Mouse (Mus musculus): ENCODE measurements around the gene Srsf5. TPM values are rescaled to one million over a fixed set of nuclear protein-coding genes. Genes with fewer than 3 reads are reported as not detected.
"Not testable (repeated sequence)": the region's sequence is repeated elsewhere in the genome, so short reads cannot be mapped to it uniquely, and the experiment has no call there.

Srsf5 gene
- polyA plus RNA-seq, 1 experiment, result 123 TPM

DNA sequence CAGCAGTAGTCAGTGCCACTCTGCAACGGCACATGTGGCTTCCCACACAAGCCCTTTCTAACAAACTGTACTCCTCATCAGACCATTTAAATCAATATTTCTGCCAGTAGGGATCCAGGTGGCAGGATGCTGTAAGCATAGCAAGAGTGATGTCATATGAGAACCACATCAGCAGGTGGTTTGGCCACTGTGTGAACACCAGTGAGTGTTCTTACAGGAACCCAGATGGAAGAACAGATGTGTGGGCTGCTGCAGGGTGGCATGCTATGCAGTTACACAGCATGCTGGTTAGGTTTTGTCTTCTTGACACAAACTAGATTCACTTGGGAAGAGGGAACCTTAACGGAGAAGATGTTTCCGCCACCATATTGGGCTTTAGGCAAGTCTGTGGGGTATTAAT, 3.4 kb upstream of the Srsf5 start:
- Histone ChIP-seq H3K36me3 (ENCODE audit: control insufficient read depth, insufficient read depth) (peaks cover 7% of the 10 kb centered on the region), H3K79me2 (ENCODE audit: control insufficient read depth, insufficient read depth) (peaks cover 9% of the 10 kb centered on the region), H3K4me2 (ENCODE audit: low read depth) (no peak overlapping the region), H3ac (ENCODE audit: control insufficient read depth, insufficient read length) (no peak overlapping the region), H3K4me3 (no peak overlapping the region), H3K27me3 (ENCODE audit: control insufficient read depth, insufficient read depth, insufficient read length) (no peaks in the 10 kb centered on the region)
- TF ChIP-seq SRF (IDR thresholded peaks at IDR 0.05; ENCODE audit: control insufficient read depth, insufficient read length, low read depth) (no peak), REST (IDR thresholded peaks at IDR 0.05; ENCODE audit: insufficient read depth, insufficient read length) (no peak), MAX (IDR thresholded peaks at IDR 0.05; ENCODE audit: low read depth) (no peak), E2F4 (IDR thresholded peaks at IDR 0.05; ENCODE audit: insufficient read depth) (no peak), USF1 (IDR thresholded peaks at IDR 0.05; ENCODE audit: low read depth) (no peak), CEBPB (IDR thresholded peaks at IDR 0.05; ENCODE audit: insufficient read depth, poor library complexity, severe bottlenecking) (no peak), MYOD1 (IDR thresholded peaks at IDR 0.05; ENCODE audit: control insufficient read depth in 1 of 3, insufficient read length in 2 of 3, low read depth in 2 of 3) (no peak), MYOG (IDR thresholded peaks at IDR 0.05; ENCODE audit: control insufficient read depth in 1 of 3, insufficient read depth in 1 of 3, insufficient read length in 2 of 3, low read depth in 2 of 3) (no peak)

DNA sequence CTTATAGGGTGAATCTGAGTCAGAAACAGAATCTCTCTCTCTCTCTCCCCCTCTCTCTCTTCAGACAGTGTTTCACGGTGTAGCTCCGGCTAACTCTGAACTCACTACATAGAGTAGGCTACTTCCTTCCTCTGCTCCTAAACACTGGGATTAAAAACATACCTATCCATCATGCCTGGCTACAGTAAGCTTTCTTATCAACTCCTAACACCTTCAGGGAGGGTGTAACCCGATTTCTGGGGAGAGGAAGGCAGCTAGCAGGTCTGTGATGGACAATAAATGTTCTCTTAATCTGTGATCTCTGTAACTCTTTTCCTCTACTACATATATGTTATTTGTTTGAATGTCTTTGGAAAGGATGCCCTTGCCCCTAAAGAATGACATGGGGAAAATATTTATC, 1.9 kb upstream of the Srsf5 start:
- Histone ChIP-seq H3K36me3 (ENCODE audit: control insufficient read depth, insufficient read depth) (peaks cover 21% of the 10 kb centered on the region), H3K27me3 (ENCODE audit: control insufficient read depth, insufficient read depth, insufficient read length) (no peaks in the 10 kb centered on the region), H3K79me2 (ENCODE audit: control insufficient read depth, insufficient read depth) (peaks cover 24% of the 10 kb centered on the region), H3ac (ENCODE audit: control insufficient read depth, insufficient read length) (no peak overlapping the region), H3K4me3 (no peak overlapping the region), H3K4me2 (ENCODE audit: low read depth) (no peak overlapping the region)
- TF ChIP-seq TCF12 (IDR thresholded peaks at IDR 0.05; ENCODE audit: insufficient read depth, poor library complexity, severe bottlenecking) (no peak), POLR2AphosphoS2 (IDR thresholded peaks at IDR 0.05; ENCODE audit: insufficient read length, low read depth) (no peak), E2F4 (IDR thresholded peaks at IDR 0.05; ENCODE audit: insufficient read depth) (no peak), REST (IDR thresholded peaks at IDR 0.05; ENCODE audit: insufficient read depth, insufficient read length) (no peak), MAX (IDR thresholded peaks at IDR 0.05; ENCODE audit: low read depth) (no peak), MYOG (IDR thresholded peaks at IDR 0.05; ENCODE audit: control insufficient read depth in 1 of 3, insufficient read depth in 1 of 3, insufficient read length in 2 of 3, low read depth in 2 of 3) (no peak), CEBPB (IDR thresholded peaks at IDR 0.05; ENCODE audit: insufficient read depth, poor library complexity, severe bottlenecking) (no peak), TCF3 (IDR thresholded peaks at IDR 0.05; ENCODE audit: insufficient read length, low read depth) (no peak), USF1 (IDR thresholded peaks at IDR 0.05; ENCODE audit: low read depth) (no peak), SRF (IDR thresholded peaks at IDR 0.05; ENCODE audit: control insufficient read depth, insufficient read length, low read depth) (no peak), MYOD1 (IDR thresholded peaks at IDR 0.05; ENCODE audit: control insufficient read depth in 1 of 3, insufficient read length in 2 of 3, low read depth in 2 of 3) (no peak), POLR2A (IDR thresholded peaks at IDR 0.05; ENCODE audit: insufficient read length, low read depth) (no peak)

GRCm38 (mm10) chr12:80944204-80944603, 1.1 kb upstream of the Srsf5 start:
- peak overlapping the region; percentile 94 for H3K4me3 ChIP-seq
- peak overlapping the region; percentile 73 for H3K4me2 ChIP-seq (ENCODE audit: low read depth)
- H3ac ChIP-seq (ENCODE audit: control insufficient read depth, insufficient read length), result no peak overlapping the region
- H3K79me2 ChIP-seq (ENCODE audit: control insufficient read depth, insufficient read depth), result peaks cover 32% of the 10 kb centered on the region
- TF ChIP-seq TCF3 (IDR thresholded peaks at IDR 0.05; ENCODE audit: insufficient read length, low read depth), result no peak
- H3K36me3 ChIP-seq (ENCODE audit: control insufficient read depth, insufficient read depth), result peaks cover 29% of the 10 kb centered on the region
- no peaks in the 10 kb centered on the region for H3K27me3 ChIP-seq (ENCODE audit: control insufficient read depth, insufficient read depth, insufficient read length)

- Histone ChIP-seq H3K4me2 (ENCODE audit: low read depth) (peak overlapping the region; percentile 73), H3K4me3 (peak overlapping the region; percentile 94), H3ac (ENCODE audit: control insufficient read depth, insufficient read length) (peak overlapping the region; percentile 70), H3K79me2 (ENCODE audit: control insufficient read depth, insufficient read depth) (peaks cover 37% of the 10 kb centered on the region), H3K36me3 (ENCODE audit: control insufficient read depth, insufficient read depth) (peaks cover 34% of the 10 kb centered on the region)
- not testable (repeated sequence) for H3K27me3 ChIP-seq (ENCODE audit: control insufficient read depth, insufficient read depth, insufficient read length)
Measured at GRCm38 (mm10) chr12:80944963-80945333, 356 bp upstream of the Srsf5 start.

DNA sequence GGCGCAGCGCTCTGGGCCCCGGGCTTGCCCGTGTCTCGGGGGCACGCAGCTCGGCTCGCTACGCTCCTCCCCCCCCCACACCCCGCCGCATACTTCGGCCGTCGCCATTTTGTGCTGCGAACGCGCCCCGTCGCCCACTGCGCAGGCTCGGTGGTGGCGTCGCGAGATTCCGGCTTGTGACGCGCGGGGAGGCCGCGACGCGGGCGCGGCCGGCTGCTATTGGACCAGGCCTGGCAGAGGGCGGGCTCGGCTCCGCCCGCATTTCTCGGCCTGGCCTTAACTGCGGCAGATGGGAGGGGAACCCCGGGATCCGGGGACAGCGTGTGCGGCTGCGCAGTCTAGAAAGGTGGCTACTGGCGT, 672 bp downstream of the Srsf5 start:
- Histone ChIP-seq H3K79me2 (ENCODE audit: control insufficient read depth, insufficient read depth) (peaks cover 43% of the 10 kb centered on the region), H3K4me3 (peak overlapping the region; percentile 94), H3K4me2 (ENCODE audit: low read depth) (peak overlapping the region; percentile 74), H3K36me3 (ENCODE audit: control insufficient read depth, insufficient read depth) (peaks cover 42% of the 10 kb centered on the region), H3K27me3 (ENCODE audit: control insufficient read depth, insufficient read depth, insufficient read length) (no peaks in the 10 kb centered on the region), H3ac (ENCODE audit: control insufficient read depth, insufficient read length) (peak overlapping the region; percentile 70)
- peak in 1 of 3 experiments; percentile 2 for TF ChIP-seq MYOD1 (IDR thresholded peaks at IDR 0.05; ENCODE audit: control insufficient read depth in 1 of 3, insufficient read length in 2 of 3, low read depth in 2 of 3)
- peak in 2 of 3 experiments; percentile 3 to 29 for TF ChIP-seq MYOG (IDR thresholded peaks at IDR 0.05; ENCODE audit: control insufficient read depth in 1 of 3, insufficient read depth in 1 of 3, insufficient read length in 2 of 3, low read depth in 2 of 3)
- no peak for TF ChIP-seq TCF12 (IDR thresholded peaks at IDR 0.05; ENCODE audit: insufficient read depth, poor library complexity, severe bottlenecking)
- peak; percentile 73 for TF ChIP-seq POLR2A (IDR thresholded peaks at IDR 0.05; ENCODE audit: insufficient read length, low read depth)
- TF ChIP-seq TCF3 (IDR thresholded peaks at IDR 0.05; ENCODE audit: insufficient read length, low read depth), result no peak
- peak; percentile 27 for TF ChIP-seq SRF (IDR thresholded peaks at IDR 0.05; ENCODE audit: control insufficient read depth, insufficient read length, low read depth)

DNA sequence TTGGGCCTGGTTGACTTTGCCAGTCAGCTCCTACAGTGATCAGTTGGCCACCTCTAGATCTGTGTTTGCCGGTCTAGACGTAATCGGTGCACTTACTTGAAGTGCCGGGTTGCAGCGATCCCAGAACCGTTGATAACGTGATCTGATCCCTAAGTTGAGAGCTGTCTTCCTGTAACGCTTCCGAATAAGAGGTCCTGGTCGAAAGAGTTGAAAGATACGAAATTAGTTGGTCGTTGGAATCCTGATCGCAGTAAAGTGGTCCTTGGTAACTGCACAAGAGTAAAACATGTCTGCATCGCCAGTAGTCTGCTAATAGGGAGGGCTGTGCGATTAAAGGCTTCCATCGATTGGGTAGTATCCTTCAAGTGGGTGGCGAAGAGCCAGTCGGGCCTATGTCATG, 2.9 kb downstream of the Srsf5 start:
- Histone ChIP-seq H3K79me2 (ENCODE audit: control insufficient read depth, insufficient read depth) (peaks cover 65% of the 10 kb centered on the region), H3K4me2 (ENCODE audit: low read depth) (peak overlapping the region; percentile 5), H3ac (ENCODE audit: control insufficient read depth, insufficient read length) (no peak overlapping the region), H3K36me3 (ENCODE audit: control insufficient read depth, insufficient read depth) (peaks cover 63% of the 10 kb centered on the region), H3K27me3 (ENCODE audit: control insufficient read depth, insufficient read depth, insufficient read length) (no peaks in the 10 kb centered on the region), H3K4me3 (no peak overlapping the region)
- TF ChIP-seq USF1 (IDR thresholded peaks at IDR 0.05; ENCODE audit: low read depth), result no peak
- TF ChIP-seq MYOG (IDR thresholded peaks at IDR 0.05; ENCODE audit: control insufficient read depth in 1 of 3, insufficient read depth in 1 of 3, insufficient read length in 2 of 3, low read depth in 2 of 3), result no peak
- no peak for TF ChIP-seq TCF12 (IDR thresholded peaks at IDR 0.05; ENCODE audit: insufficient read depth, poor library complexity, severe bottlenecking)
- no peak for TF ChIP-seq POLR2AphosphoS2 (IDR thresholded peaks at IDR 0.05; ENCODE audit: insufficient read length, low read depth)
- no peak for TF ChIP-seq REST (IDR thresholded peaks at IDR 0.05; ENCODE audit: insufficient read depth, insufficient read length)
- no peak for TF ChIP-seq CEBPB (IDR thresholded peaks at IDR 0.05; ENCODE audit: insufficient read depth, poor library complexity, severe bottlenecking)
- no peak for TF ChIP-seq TCF3 (IDR thresholded peaks at IDR 0.05; ENCODE audit: insufficient read length, low read depth)
- TF ChIP-seq E2F4 (IDR thresholded peaks at IDR 0.05; ENCODE audit: insufficient read depth), result no peak
- no peak for TF ChIP-seq MYOD1 (IDR thresholded peaks at IDR 0.05; ENCODE audit: control insufficient read depth in 1 of 3, insufficient read length in 2 of 3, low read depth in 2 of 3)
- TF ChIP-seq SRF (IDR thresholded peaks at IDR 0.05; ENCODE audit: control insufficient read depth, insufficient read length, low read depth), result no peak

GRCm38 (mm10) chr12:80949603-80950002, 4.3 kb downstream of the Srsf5 start:
- peaks cover 77% of the 10 kb centered on the region for H3K36me3 ChIP-seq (ENCODE audit: control insufficient read depth, insufficient read depth)
- not testable (repeated sequence) for H3K27me3 ChIP-seq (ENCODE audit: control insufficient read depth, insufficient read depth, insufficient read length); H3ac ChIP-seq (ENCODE audit: control insufficient read depth, insufficient read length); H3K4me2 ChIP-seq (ENCODE audit: low read depth); H3K4me3 ChIP-seq
- H3K79me2 ChIP-seq (ENCODE audit: control insufficient read depth, insufficient read depth), result peaks cover 77% of the 10 kb centered on the region
